Mouse (Mus musculus) liver, adult 2 months (tissue): ENCODE measurements at regions not wholly inside any gene's neighbourhood (a gene's known extent, or its start where the extent isn't known, plus 50 kb on each side); places are given as distances from the start of the nearest gene placed in this dataset.

ENCODE experiments used
- CTCF ChIP-seq: fragments of 200-500 bp; IDR thresholded peaks from 2 replicates; pipeline ENCODE4 v1.5.1; 2011; ENCODE audit warnings: low read depth, low read length, control low read depth
- POLR2A ChIP-seq: fragments of 200-500 bp; IDR thresholded peaks from 2 replicates; pipeline ENCODE4 v1.6.1; 2011; ENCODE audit warnings: low read length, control low read depth; ENCODE audit not compliant: insufficient read depth; ENCODE audit errors: extremely low read depth

GRCm38 (mm10) chr4:12461251-12461650, 289.4 kb upstream of the Fam92a start:
- no peak for TF ChIP-seq CTCF
- TF ChIP-seq POLR2A: no peak
